Mouse (Mus musculus) adrenal gland (tissue): Measurements from ENCODE around the gene Fxn.

ENCODE experiments used
- intact Hi-C: fragments of 180-260 bp; cut with DNase I; formaldehyde crosslinking; loops from one replicate; pipeline ENCODE4 v1.15.1; 2025
- long read RNA-seq, 2 experiments: library from polyadenylated mRNA; unstranded; transcript quantifications; one replicate each; pipeline ENCODE4 v2.0.0; 2020; ENCODE audit warnings: borderline replicate concordance in 1 of 2; ENCODE audit not compliant: insufficient replicate concordance in 1 of 2

Fxn gene
- long read RNA-seq, experiment 1, transcript Fxn-201 (5 exons, 1,114 nt), result major isoform, 27 of 31 reads
- long read RNA-seq, experiment 1, partial matches to known transcripts, result 0 of 31 reads
- long read RNA-seq, experiment 1, other reads (novel, unspliced or antisense), result 4 of 31 reads
- long read RNA-seq, experiment 2, transcript Fxn-201 (5 exons, 1,114 nt), result major isoform, 18 of 24 reads
- long read RNA-seq, experiment 2, partial matches to known transcripts, result 1 of 24 reads
- long read RNA-seq, experiment 2, other reads (novel, unspliced or antisense), result 5 of 24 reads

DNA sequence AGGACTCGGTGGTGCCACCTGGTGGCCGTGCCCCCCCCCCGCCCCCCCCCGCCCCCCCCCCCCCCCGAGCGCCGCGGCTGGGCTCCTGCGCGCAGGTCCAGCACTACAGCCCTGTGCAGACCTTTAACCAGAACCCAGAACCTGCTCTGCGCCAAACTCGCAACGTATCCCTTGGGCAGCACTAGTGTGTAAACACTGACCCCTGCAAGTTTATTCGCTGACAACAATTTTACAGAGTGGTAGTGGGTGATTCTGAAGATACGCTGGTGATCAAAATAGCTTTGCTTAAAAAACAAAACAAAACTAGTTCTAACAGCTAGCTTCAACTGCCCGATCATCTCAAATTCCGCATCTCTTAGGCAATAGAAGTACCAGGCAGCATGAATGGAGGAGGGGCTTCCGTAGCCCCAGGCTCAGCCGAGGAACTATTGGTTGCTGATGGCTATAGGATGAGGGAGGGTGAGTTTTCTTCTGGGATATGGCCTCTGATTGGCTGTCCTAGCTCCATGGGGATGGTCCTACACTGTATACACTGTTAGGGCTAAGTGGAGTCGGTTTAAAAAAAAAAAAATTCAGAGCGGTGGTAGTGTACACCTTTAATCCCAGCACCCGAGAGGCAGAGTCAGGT, at the start of gene Fxn:
Gene Fxn (minus strand): TSS at position 5 of the 628 bp plus-strand sequence.
- intact Hi-C loops, result loop anchor here (5.0 to 10.0 kb wide), 2 partner anchors 352 to 604 kb away; no protein-coding TSS in a partner anchor

DNA sequence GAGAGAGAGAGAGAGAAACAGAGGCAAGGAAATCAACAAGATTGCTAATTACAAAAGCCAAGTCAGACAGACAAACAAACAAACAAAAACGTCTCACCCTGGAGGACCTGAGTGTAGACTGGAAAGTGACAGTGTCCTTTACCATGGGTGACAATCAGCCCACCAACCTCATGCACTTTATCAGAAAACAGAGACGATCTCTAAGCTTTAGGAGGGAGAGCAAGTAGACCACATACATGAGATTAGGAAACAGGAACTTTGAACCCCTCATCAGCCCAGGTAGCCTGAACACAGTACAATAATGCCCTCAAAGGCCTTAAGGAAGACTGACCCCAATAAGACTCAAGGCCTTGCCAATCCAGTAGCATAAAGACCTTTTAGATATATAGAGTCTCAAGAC, 47.5 kb upstream of the Fxn start:
- intact Hi-C loops, result no loop called here

DNA sequence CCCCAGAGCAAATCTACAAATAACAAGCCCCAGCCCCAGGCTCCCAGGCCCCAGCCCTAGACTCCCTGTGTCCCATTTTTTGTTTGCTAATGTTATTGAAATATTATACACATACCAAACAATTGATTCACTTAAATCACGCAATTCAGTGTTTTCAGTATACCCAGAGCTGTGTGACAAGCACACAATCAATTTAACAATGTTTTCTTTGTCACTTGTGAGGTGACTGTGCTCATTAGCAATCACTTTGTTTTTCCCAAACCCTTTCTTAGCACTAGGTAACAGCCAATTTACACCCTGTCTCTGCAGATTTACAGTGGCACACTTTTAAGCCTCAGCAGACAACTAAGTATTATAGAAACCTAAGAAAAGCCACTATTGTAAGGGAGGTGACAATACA, 46.6 kb upstream of the Fxn start:
- intact Hi-C loops, result no loop called here

DNA sequence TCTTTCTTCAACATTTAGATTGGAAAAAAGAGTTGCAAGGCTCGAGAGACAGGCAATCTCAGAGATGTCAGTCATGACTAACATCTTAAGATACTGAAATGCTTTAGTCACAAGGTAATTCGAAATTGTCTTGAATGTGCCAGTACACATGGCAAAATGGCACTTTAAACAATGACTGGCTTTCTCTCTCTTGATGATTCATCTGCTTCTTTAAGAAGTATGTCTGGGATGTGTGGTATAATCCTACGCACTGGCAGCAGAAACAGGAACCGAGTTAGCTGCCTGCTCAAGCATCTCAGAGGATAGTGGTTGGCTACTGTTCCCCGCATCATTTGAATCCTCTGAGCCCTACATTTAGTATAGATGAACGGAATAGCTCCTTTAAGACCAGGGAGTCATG, 45.3 kb upstream of the Fxn start:
- intact Hi-C loops, result no loop called here

DNA sequence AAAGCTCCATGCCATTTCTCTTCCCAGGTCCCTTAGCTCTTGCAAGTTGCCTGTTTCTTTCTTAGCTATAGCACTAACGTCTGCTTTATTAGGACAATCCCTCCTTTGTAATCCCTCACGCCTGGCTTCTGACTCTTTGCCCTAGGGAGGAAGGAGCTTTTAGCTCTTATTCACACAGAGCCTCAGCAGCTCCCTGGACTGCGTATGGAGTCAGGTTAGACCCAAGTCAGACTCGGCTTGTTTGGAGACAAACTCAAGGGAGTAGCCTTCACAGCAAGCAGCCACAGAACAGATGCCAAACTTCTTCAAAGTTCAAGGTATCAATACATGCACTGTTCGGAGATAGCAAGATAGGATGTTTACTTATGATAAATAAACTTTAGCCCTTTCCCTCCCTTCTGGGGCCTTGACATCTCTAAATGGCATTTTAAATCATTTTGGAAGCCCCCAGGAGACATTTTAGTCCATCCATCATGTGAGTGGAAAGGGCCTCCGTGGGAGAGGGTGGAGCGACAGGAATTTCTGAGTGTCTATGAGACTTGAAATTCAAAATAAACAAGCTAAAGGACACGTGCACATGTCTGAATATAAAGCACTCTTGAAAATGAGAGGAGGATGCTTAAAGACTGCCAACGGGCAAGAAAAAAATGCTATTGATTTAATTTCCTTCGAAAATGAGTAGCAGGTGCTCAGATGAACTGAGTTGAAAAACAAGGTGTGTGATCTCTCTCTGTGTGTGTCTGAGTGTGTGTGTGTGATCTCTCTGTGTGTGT, 43.6 kb upstream of the Fxn start:
- intact Hi-C loops, result no loop called here

DNA sequence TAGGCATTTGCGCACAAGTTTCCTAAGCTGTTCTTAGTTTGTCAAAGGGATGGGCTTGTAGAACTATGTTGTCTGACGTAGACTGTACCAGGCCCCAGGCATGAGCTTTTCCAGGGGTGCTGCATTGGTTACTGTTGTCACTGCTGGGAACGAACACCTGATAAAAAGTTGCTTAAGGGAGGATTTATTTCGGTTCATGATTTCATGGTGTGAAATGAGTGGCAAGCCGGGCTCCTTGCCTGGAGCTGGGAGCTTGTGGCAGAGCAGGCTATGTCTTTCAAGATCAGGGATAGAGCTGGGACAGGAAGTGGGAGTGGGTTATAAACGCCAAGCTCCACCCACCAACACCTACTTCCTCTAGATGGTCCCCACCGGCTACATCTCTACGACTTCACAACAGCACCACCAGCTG, 41.5 kb upstream of the Fxn start:
- intact Hi-C loops, result no loop called here

DNA sequence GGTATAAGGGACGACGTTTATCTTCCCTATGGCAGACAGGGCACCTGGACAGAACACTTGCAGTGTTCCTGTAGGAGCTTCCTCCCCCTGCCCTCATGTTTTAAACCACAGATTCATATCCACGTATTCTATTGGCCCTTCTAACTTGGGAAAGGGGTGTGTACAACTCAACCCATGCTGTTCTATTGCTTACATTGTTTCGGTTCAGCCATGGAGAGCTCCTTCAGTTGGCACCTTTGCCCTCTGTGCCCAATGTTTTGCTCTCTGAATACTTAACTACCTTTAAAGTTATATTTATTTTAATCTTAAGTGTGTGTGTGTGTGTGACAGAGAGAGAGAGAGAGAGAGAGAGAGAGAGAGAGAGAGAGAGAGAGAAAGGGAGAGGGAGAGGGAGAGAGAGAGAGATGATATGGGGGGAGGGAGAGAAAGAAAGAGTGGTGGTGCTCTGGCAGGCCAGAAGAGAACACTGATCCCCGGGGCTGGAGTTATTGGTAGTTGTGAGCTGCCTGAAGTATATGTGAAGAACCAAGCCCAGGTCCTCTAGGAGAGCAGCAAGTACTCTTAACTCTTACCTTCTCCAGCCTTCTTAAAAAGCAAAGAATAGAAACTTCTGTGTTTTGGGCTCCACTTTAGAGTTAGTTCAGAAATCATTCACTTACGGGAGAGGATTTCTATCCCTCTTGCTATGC, 41.0 kb upstream of the Fxn start:
- intact Hi-C loops, result no loop called here

DNA sequence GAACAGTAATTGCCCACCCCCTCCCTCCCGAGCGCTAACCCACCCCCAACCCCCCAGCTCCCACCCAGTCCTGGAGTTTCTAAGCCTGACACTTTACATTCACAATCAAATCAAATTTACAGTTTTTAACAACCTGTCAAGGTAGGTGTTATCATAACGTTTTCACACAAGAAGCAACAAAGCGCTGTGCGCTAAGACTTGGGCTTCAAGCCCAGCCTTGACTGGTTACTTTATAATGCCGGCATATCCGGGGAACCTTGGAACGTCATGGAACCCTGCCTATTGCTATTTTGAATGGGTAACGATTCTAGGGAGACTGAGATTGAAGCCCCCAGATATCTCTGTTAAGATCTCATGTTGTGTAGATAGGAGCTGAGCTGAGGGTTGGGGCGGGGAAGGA, 37.8 kb upstream of the Fxn start:
- intact Hi-C loops, result no loop called here

DNA sequence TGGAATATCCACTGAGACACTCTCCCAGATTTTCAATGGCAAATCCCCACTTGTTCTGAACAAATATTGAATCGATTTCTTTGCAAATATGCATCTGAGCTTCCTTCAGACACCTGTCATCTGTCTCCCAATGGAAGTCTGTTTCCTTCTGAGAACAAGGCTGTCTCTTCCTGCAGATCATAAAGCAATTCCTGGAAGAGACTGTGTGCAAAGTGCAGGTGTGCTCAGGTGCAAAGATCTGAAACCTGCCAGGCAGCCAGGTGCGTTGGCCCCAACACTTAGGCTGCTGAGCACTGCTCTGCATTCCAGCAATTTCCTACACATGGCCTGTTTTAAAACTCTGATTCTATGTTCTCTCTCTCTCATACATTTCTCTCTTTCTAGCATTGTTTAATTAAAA, 37.3 kb upstream of the Fxn start:
- intact Hi-C loops, result no loop called here

DNA sequence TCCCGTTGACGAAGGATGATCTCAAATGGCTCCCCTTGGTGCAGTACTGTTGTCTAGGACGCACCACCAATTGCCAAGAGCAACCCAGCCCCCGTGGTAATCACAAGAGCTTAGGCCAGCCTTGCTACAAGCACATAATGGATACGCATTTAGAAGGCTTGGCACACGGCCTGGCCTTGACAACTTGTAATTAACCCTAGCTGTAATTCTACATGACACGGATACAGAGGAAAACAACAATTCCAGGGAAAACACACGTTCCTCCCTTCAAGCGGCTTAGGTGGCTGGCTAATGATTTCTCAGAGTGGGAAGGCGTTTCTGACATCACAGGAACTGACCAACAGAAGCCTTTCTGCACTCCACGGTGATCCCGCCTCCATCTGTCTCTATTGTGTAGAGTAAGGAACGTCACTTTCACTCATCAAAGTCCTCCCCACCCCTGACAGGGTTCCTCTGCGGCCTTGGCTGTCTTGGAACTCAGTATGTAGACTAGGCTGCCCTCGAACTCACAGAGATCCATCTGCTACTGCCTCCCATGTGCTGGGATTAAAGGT, 36.7 kb upstream of the Fxn start:
- intact Hi-C loops, result no loop called here

DNA sequence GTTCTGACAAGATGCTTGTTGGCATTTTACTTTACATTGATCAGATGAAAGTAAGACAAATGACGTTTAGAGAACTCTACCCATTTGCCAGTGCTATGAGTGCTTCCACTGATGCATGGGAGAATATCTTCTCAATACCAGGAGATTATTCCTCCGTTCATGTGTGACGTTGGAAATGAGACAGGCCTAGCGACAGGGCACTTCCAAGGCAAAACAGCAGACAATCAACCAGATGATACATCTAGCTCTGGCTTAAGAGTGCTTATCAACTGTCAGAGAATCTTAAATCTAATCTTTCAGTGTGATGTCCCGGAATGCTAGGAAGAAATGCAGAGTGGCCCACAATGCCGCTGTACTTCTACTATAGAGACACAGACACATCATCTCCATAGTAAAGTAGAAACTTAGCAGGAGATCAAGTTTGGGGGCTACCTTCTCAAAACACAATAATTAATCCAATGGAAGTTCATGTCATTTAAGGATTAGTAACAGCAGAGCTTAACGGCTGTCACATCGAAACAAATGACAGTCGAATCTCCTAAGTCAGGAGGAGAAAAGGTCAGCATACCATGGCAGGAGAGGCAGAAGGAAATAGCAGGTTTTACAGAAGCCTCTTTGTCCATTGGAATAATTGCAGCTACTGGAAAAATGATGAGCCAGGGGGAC, 35.8 kb upstream of the Fxn start:
- intact Hi-C loops, result no loop called here

DNA sequence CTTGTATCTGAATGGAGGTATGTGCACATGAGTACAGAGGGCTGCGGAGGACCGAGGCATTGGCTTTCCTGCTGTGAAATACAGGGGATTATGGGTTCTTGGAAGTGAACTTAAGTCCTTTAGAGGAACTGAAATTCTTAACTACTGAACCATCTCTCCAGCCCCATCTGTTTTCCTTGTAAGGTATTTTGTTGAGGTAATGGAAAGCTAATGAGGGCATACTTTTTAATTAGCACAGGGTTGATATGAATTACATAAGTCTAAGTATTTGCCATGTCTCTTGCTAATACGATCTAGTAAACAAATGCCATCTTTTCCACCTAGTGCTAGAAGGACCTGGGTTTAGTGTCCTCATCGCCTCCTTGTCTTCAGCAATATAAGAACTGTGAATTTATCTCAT, 34.8 kb upstream of the Fxn start:
- intact Hi-C loops, result no loop called here

DNA sequence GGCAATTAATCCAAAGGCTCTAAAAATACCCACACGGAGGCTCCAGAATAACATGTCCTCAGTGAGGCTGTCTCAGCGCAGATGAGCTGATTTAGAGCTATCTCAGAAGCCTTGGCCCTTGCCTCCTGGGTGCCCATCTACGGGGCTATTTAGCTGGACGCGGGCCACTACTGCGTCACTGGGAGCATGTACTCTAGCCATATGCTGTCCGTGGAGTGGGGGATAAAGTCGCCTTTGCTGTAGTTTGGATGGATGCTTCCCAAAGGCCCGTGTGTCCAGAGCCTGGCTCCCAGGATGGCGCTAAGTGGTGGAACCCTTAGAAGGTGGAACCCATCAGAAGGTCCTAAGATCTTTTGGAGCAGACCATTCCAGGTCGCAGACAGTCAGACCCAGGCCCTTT, 34.3 kb upstream of the Fxn start:
- intact Hi-C loops, result no loop called here

DNA sequence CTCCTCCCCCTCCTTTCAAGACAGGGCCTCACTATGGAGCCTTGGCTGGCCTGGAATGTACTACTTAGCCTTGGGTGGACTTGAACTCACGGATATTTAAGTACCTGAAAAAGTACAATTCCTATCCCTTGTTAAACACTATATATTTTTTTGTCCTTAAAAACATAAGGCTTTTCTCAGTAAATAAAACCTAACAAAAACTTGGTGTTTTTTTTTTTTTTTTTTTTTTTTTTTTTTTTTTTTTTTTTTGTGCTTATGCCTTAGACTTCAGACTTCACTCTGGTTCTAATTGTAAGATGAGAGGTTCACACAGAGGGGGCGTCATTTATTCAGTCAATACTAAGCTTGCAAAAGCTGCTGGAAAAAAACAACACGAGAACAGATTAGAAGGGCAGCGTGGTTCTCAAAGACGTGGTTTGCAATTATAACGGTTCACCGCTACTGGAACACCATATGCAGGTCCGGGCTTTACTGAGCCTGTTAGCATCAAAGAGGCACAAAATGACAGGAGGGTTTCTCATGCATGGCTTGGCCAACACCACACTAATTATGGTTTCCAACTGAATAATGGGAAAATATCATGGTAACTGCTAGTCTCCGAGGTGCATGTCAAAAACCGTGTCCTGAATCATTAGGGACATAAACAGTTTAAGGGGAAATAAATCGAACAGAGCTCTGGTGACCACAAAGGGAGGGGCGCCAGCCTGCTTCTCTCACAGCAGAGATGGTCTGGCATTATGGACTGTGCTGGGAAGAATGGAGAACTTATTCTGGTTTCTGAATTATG, 32.3 kb upstream of the Fxn start:
- intact Hi-C loops, result no loop called here

DNA sequence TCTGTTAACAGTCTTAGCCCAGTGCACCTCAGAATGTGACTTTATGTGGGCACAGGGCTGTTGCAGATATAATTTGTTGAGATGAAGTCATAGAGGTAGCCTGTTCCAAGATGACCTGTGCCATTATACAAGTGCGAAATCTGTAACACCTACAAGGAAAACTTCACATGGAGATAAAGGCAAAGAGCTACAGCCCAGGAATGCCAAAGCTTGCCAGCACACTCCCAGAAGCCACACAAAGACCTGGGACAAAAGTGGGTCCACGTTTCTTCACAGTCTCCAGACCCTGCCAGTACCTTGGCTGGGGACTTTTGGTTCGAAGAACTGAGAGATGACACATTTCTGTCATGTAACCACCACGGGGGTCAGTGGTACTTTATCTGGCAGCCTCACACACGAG, 31.6 kb upstream of the Fxn start:
- intact Hi-C loops, result no loop called here

DNA sequence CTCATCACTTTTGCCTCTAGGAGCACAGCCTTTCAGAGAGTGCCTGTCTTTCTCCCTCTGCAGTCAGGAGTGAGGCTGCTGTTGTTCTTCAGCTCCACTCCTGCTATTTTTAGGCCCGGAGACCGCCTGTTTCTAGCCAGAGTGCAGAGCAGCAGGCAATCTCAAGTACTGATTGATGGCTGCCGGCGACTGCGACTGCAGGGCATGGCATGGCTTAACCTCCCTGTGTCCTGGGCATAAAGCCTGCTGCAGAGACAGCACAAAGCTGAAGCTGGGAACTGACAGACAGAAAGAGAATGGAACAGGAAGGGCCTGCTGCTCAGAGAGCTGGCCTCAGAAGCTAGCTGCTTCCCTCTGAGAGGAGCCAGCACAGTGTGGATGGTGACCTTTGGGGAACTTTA, 27.9 kb upstream of the Fxn start:
- intact Hi-C loops, result no loop called here

DNA sequence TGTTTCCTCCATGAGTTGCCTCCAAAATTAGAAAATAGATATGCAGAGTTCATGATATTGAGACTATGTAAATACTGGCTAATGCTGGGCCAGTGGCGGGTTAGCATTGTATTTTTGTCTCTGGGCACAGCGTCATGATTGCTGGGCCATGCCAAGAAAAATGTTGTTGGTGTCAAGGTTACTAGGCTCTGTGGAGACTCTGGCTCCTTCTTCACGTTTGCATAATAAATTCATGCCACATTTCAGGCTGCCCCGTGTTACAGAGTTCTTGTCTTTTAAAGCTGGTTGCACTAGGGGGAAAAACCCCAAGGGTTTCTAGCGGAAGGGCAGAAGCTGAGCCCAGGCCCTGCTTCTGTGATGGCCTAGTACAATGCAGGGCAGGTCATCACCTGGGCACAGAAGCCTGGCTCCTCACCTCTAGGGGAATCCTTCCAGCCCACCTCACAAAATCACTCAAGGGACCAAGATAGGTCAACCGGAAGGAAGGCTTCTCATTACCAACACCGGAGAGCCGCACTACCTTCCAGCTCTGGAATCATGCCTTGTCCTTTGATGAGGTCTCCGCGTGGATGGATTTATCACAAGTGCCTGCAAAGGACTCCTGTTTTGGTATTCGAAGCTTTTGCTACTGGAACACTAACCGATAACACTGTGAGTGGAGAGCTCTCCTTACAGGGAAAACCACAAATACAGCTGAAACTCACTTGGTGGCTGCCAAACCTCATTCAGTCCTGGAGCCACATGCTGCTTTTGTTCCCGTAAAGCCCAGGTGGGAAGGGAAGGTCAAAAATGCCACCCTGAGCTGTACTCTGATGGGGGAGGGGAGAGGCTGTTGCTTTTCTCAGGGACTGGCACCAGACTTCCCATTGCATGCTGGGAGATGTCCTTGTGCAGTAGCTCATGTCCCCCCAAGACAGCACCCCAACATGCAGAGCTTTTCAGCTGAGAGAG, 27.1 kb upstream of the Fxn start:
- intact Hi-C loops, result no loop called here

DNA sequence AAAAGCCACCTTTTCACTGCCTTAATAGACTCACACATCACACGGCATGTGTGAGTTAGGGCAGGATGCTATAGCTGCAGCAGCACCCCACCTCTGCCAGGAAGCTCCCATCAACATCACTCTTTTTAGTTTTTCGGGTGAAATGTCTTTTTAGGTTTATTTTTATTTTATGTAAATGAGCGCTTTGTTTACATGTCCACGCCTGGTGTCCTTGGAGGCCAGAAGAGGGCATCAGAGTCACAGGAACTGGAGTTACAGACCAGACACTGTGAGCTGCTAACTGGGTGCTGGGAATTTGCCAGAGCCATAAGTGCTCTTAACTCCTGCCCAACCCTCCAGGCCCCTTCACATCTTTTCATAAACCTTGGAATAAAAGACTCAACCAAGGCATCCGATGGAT, 25.9 kb upstream of the Fxn start:
- intact Hi-C loops, result no loop called here

DNA sequence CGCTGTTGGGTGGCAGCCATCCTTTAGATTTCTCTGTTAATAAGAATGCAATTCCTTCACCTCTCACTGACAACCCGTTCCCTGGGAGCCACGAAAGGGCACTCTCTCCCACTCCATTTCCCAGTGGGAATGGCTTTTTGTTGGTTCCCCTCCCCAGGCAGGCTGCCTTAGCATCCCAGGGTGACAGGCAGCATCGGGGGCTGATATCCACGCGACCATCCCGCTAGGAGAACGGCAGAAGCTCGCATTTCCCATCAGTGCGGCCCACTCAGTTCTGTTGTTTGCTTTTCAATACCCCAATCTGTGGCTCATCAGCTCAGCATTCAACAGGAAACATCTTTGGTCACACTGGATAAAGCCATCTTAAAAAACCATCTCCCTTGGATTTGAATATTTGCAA, 21.8 kb upstream of the Fxn start:
- intact Hi-C loops, result loop anchor here (5.0 kb wide), 3 partner anchors 80 to 330 kb away; partner anchors contain the start of gene Fam122a
